Mouse (Mus musculus) heart, embryonic 16.5 days (tissue): Measurements from ENCODE around the gene Olfr364-ps1. TPM values are rescaled to one million over a fixed set of nuclear protein-coding genes. Genes with fewer than 3 reads are reported as not detected.

Source experiments
- ATAC-seq: fragments of 200-750 bp; cut with Nextera tagmentation; replicated peaks from 2 replicates; pipeline ENCODE4 v1.8.0; 2017; ENCODE audit warnings: moderate number of reproducible peaks; ENCODE audit not compliant: insufficient read depth, low FRiP score; ENCODE audit errors: extremely low read depth
- H3K27ac ChIP-seq: fragments of 300-500 bp; sonication (generic); 2 replicates; pipeline ENCODE4 v1.5.1; 2014; ENCODE audit warnings: mild to moderate bottlenecking, low read length, control low read depth, moderate library complexity
- H3K27me3 ChIP-seq: fragments of 300-500 bp; sonication (generic); 2 replicates; pipeline ENCODE4 v1.6.1; 2014; ENCODE audit warnings: low read length, mixed read lengths; ENCODE audit not compliant: control insufficient read depth, insufficient read depth
- H3K36me3 ChIP-seq: fragments of 300-500 bp; sonication (generic); 2 replicates; pipeline ENCODE4 v1.6.1; 2014; ENCODE audit not compliant: control insufficient read depth, insufficient read depth
- H3K4me1 ChIP-seq: fragments of 300-500 bp; sonication (generic); 2 replicates; pipeline ENCODE4 v1.6.1; 2014; ENCODE audit warnings: low read length, mixed read lengths; ENCODE audit not compliant: control insufficient read depth, insufficient read depth
- H3K4me2 ChIP-seq: fragments of 300-500 bp; sonication (generic); 2 replicates; pipeline ENCODE4 v1.6.1; 2014; ENCODE audit warnings: low read depth, mild to moderate bottlenecking, control low read depth, low read length
- H3K4me3 ChIP-seq: fragments of 300-500 bp; sonication (generic); 2 replicates; pipeline ENCODE4 v1.5.1; 2014; ENCODE audit warnings: mild to moderate bottlenecking, control low read depth, low read length
- H3K9ac ChIP-seq: fragments of 300-500 bp; sonication (generic); 2 replicates; pipeline ENCODE4 v1.6.1; 2014; ENCODE audit warnings: low read length, control low read depth
- H3K9me3 ChIP-seq: fragments of 300-500 bp; sonication (generic); replicated peaks from 2 replicates; pipeline ENCODE4 v1.6.1; 2016; ENCODE audit warnings: low read length; ENCODE audit not compliant: control insufficient read depth
- WGBS: fragments of 180-500 bp; shearing (Covaris S2); extraction: QIAGEN DNeasy Blood & Tissue Kit; methylation state at CpG from one replicate; pipeline ENCODE4 v1.1.7; 2014; 5-methylcytosine and 5-hydroxymethylcytosine counted together
- polyA plus RNA-seq: library from polyadenylated mRNA; unstranded; fragments of >200 nt; fragmentation: Nextera tagmentation; extraction: Ambion mirVana; gene quantifications from 2 replicates; pipeline ENCODE4 v1.2.1, GENCODE M21; 2015

The Olfr364-ps1 gene
- polyA plus RNA-seq: not detected in 2 replicates

GRCm38 (mm10) chr2:37139022-37139421, at the start of gene Olfr364-ps1:
Olfr364-ps1 (plus strand) TSS chr2:37139322.
- no peaks in the 10 kb centered on the region for H3K4me1 ChIP-seq
- H3K9me3 ChIP-seq: no peaks in the 10 kb centered on the region; the same call in 1 of the 2 replicates
- 68% methylated on average over 3 of the region's 3 CpGs for WGBS
- no peak within 1 kb of the TSS for H3K27ac ChIP-seq
- H3K27me3 ChIP-seq: no peaks in the 10 kb centered on the region
- H3K9ac ChIP-seq: no peak within 1 kb of the TSS
- no peak within 1 kb of the TSS for H3K4me3 ChIP-seq
- no peak for ATAC-seq
- H3K4me2 ChIP-seq: no peak within 1 kb of the TSS
- no peaks in the 10 kb centered on the region for H3K36me3 ChIP-seq

GRCm38 (mm10) chr2:37117810-37118209, 21.3 kb upstream of the Olfr364-ps1 start, which contains the start of gene Olfr362:
Olfr362 (minus strand) TSS chr2:37117910.
- no peak within 1 kb of the TSS for H3K4me3 ChIP-seq
- no peaks in the 10 kb centered on the region for H3K4me1 ChIP-seq
- no peak for ATAC-seq
- H3K4me2 ChIP-seq: no peak within 1 kb of the TSS
- H3K9me3 ChIP-seq: no peaks in the 10 kb centered on the region; the same call in 1 of the 2 replicates
- H3K27ac ChIP-seq: no peak within 1 kb of the TSS
- no peaks in the 10 kb centered on the region for H3K27me3 ChIP-seq
- no peak within 1 kb of the TSS for H3K9ac ChIP-seq
- no peaks in the 10 kb centered on the region for H3K36me3 ChIP-seq
- 81% methylated on average over 1 of the region's 1 CpGs for WGBS

GRCm38 (mm10) chr2:37187898-37188297, 48.8 kb downstream of the Olfr364-ps1 start, which contains the start of gene Olfr365:
Olfr365 (plus strand) TSS chr2:37188198.
- 71% methylated on average over 3 of the region's 3 CpGs for WGBS

More at GRCm38 (mm10) chr2:37187898-37188297, 48.8 kb downstream of the Olfr364-ps1 start, which contains the start of gene Olfr365:
- no peak for ATAC-seq
- Histone ChIP-seq H3K27ac (no peak within 1 kb of the TSS), H3K4me3 (no peak within 1 kb of the TSS), H3K36me3 (no peaks in the 10 kb centered on the region), H3K9me3 (no peaks in the 10 kb centered on the region), H3K4me2 (no peak within 1 kb of the TSS), H3K27me3 (no peaks in the 10 kb centered on the region), H3K4me1 (no peaks in the 10 kb centered on the region), H3K9ac (no peak within 1 kb of the TSS)

Other genes starting within 250 kb of the Olfr364-ps1 start
- gene Olfr353, start 246.4 kb upstream of the Olfr364-ps1 start, polyA plus RNA-seq: not detected in 2 replicates
- not detected in 2 replicates for gene Olfr354, start 233.6 kb upstream of the Olfr364-ps1 start, polyA plus RNA-seq
- not detected in 2 replicates for gene Olfr355, start 210.4 kb upstream of the Olfr364-ps1 start, polyA plus RNA-seq
- gene Olfr356, start 202.2 kb upstream of the Olfr364-ps1 start, polyA plus RNA-seq: not detected in 2 replicates
- gene Olfr357, start 145.5 kb upstream of the Olfr364-ps1 start, polyA plus RNA-seq: not detected in 2 replicates
- not detected in 2 replicates for gene Olfr358, start 130.0 kb upstream of the Olfr364-ps1 start, polyA plus RNA-seq
- gene Olfr360, start 73.6 kb upstream of the Olfr364-ps1 start, polyA plus RNA-seq: not detected in 2 replicates
- gene Olfr361, start 50.0 kb upstream of the Olfr364-ps1 start, polyA plus RNA-seq: not detected in 2 replicates
- not detected in 2 replicates for gene Olfr362, start 21.4 kb upstream of the Olfr364-ps1 start, polyA plus RNA-seq
- gene Olfr365, start 48.9 kb downstream of the Olfr364-ps1 start, polyA plus RNA-seq: not detected in 2 replicates
- not detected in 2 replicates for gene Olfr366, start 72.3 kb downstream of the Olfr364-ps1 start, polyA plus RNA-seq
- not detected in 2 replicates for gene Olfr368, start 187.2 kb downstream of the Olfr364-ps1 start, polyA plus RNA-seq
- gene Pdcl, start 220.0 kb downstream of the Olfr364-ps1 start, polyA plus RNA-seq: 32.0 and 36.2 TPM in 2 replicates